Mouse (Mus musculus) G1E (cell line): Measurements from ENCODE around the gene Kndc1.

ENCODE experiments used
- CTCF ChIP-seq: IDR thresholded peaks from 2 replicates; pipeline ENCODE4 v1.5.1; 2012; ENCODE audit warnings: low read depth, low read length, inconsistent platforms, mixed read lengths
- GATA1 ChIP-seq: IDR thresholded peaks from 2 replicates; pipeline ENCODE4 v1.6.1; 2012; ENCODE audit warnings: borderline replicate concordance, low read length, inconsistent platforms, mixed read lengths
- POLR2AphosphoS5 ChIP-seq: IDR thresholded peaks from 2 replicates; pipeline ENCODE4 v1.6.1; 2012; ENCODE audit warnings: low read depth, low read length, inconsistent platforms; ENCODE audit not compliant: insufficient replicate concordance
- TAL1 ChIP-seq: conservative IDR thresholded peaks from 2 replicates; pipeline ENCODE4 v1.6.1; 2012; ENCODE audit warnings: low read depth, low read length, inconsistent platforms, mixed read lengths

DNA sequence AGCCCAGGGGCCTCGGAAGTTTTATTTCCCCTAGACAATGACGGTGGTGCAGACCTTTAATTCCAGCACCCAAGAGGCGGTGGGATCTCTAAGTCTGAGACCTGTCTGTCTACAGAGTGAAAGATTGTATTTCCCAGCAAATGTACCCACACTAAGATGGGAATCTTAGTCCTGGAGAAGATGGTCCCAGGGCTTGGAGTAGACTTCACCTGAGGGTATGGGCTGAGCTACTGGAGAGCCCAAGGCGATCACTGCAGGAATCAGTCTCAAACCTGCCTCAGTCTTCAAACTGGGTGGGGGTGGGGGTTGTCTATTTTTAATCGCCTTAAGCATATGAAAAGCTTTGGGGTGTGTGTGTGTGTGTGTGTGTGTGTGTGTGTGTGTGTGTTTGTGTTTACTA, 51.5 kb downstream of the Kndc1 start:
- TF ChIP-seq CTCF (no peak), TAL1 (no peak), GATA1 (no peak), POLR2AphosphoS5 (no peak)
